Mouse (Mus musculus) kidney, postnatal 36 days (tissue): Measurements from ENCODE around the gene Tcf19.
"Not testable (repeated sequence)": the region's sequence is repeated elsewhere in the genome, so short reads cannot be mapped to it uniquely, and the experiment has no call there.

Experiments used
- DNase-seq, 2 experiments: peaks; one replicate each; pipeline ENCODE4 v3.0.0; 2021 to 2022; ENCODE audit warnings: mixed read lengths in 2 of 2

Gene Tcf19

GRCm38 (mm10) chr17:35532360-35532759 lies 15.7 kb upstream of the Tcf19 start:
- DNase-seq, result no peak

GRCm38 (mm10) chr17:35526644-35527043 lies 10.0 kb upstream of the Tcf19 start:
- DNase-seq, result no peak

DNA sequence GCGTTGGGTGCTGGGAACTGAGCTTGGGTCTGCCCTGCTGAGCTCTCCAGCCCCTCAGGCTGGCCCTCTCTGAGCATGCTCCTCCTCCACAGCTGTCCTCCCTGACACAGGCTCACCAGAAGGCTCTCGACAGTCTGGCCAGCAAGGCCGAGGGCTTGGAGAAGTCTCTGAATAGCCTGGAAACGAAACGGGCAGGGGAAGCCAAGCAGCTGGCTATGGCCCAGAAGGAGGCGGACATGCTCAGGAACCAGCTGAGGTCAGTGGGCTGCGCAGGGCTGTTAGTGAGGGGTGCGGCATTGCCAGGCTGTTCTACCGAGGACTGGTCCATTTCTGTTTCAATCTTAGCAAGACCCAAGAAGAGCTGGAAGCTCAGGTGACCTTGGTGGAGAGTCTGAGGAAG lies 7.7 kb upstream of the Tcf19 start:
- no peak for DNase-seq

GRCm38 (mm10) chr17:35517526-35517925 lies 902 bp upstream of the Tcf19 start:
- DNase-seq, result peak in 1 of 2 experiments; percentile 12

DNA sequence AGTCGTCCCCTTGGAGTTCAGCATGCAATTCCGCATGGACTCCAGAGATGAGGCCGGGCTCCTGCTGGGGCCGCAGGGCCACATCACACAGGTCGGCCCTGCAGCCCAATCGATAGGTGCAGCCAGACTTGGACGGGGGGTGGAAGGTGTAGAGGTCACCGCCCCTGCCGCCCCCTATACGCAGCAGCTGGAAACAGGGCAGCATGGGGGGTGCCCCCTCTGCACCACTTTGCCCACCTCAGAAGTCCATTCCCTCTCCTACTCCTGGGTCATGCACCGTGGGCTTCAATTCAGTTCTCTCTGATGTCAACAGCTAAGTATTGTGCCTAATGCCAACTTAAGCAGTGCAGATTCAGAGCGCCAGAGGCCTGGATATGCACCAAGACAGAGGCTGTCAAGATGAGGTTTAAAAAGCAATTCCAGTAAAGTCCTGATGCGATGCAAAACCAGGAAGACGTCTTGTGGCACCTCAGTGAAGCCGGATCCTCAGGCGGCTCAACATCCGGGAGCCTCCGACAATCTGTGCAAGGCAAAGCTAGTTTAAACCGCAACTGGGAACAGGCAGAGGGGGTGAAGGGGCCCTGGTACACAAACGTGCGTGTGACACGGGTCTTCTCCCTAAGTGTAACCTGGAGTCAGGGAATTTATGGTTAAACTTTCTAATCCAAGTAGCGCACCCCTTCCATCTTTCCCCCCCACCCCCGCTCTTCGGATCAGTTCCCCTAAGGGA lies 548 bp downstream of the Tcf19 start:
- peak; percentile 13 to 43 for DNase-seq

- no peak for DNase-seq
Observed at GRCm38 (mm10) chr17:35514756-35515155, 1.9 kb downstream of the Tcf19 start.

DNA sequence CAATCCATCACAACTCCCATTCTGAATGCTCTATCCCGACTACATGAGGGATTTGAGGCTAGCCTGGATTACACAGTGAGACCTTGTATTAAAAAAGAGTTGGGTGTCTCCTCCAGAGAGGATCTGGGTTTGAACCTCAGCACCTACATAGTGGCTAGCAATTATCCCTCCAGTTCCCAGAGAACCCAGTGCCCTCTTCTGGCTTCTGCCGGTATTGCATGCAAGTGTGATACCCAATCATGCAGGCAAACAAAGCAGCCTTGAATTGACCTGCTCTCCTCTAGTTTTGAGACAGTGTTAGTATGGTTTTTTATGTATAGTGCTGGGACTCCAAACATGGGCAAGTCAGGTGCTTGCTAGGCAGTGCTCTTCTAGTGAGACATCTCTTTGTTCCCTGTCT lies 2.7 kb downstream of the Tcf19 start:
- DNase-seq, result peak; percentile 74 to 92

DNA sequence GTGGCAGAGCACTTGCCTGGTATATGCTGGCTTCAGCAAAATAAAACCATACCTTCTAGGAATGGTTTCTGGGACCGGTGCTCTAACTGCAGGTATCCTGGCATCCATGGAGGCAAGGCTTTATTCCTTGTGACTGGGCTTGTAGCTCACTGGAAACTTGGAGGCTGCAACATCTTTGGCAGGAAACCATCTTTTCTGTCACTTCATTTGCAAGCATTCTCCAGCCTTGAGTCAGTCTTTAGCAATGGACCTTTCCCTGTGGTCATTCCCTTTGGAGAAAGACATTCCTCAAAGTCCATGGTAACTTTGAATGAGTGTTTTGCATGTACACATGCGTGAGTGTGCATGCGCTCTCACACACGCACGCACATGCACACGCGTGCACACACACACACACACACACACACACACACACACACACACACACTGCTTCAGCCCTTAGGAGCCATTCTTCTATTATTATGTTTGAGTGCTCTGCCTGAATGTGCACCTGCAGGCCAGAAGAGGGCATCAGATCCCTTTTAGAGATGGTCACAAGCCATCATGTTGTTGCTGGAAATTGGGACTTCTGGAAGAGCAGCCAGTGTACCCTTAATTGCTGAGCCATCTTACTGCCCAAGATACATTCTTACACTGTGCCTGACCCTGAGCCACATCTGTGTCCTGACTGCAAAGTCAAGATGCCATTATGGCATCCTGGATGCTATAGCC lies 3.6 kb downstream of the Tcf19 start:
- no peak for DNase-seq

GRCm38 (mm10) chr17:35509284-35509683 lies 7.3 kb downstream of the Tcf19 start:
- peak in 1 of 2 experiments; percentile 56 for DNase-seq

DNA sequence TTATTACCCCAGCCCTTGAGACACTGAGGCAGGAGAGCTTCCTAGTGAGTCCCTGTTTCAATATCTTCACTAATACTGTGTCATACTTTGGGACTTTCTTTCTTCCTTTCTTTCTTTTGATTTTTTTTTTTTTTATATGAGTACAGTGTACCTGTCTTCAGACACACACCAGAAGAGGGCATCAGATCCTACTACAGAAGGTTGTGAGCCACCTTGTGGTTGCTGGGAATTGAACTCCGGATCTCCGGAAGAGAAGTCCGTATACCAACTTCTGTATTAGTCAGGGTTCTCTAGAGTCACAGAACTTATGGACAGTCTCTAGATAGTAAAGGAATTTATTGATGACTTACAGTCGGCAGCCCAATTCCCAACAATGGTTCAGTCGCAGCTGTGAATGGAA lies 8.3 kb downstream of the Tcf19 start:
- DNase-seq, result not testable (repeated sequence)

DNA sequence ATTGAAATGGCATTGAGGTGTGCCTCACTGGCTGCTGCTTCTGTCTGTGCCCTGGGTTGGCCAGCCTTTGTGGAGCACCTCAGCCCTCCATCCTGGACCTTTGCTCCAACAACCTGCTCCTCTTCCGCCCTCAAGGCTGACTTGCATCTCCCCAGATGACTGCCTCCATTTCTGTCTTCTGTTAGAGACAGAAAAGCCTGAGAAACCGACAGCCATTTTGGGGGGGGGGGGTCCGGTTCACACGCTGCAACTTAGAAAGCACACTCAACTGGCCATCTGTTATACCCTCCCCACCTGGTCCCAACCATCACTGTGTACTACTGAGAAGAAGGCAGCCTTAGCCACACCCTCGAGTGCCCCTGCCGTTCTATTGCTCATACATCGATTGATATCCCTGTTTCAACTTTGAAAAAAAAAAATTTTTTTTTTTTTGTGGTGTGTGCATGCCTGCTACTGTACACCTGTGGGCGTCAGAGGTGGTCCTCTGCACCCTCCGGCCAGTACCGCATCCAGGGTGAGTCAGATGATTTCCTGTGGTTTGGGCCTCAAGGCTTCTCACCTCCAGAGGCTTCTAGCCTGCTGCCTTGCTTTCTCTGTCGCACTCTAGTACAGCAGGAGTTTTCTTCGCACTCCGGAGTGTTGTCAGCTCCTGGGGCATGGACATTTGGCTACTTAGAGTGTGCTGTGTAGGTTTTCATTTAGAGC lies 8.9 kb downstream of the Tcf19 start:
- no peak for DNase-seq

DNA sequence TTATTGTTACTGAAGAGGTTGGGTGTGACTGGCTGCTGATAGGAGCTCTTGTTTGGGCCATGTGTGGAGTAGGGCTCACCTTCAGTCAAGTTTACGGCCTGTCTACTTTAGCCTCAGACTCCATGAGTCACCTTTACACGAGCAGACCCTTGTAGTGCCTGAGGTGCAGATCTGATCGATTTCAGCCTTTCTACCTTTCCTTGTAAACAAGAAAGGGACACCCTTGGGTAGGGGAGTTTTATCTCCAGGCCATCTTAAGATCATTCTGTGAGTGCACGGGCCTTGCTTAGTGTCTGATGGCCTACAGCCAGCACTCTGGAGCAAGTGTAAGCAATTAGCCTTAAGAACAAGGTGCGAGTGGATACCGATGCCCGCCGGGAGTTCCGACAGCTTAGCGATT lies 9.7 kb downstream of the Tcf19 start:
- DNase-seq, result no peak

DNA sequence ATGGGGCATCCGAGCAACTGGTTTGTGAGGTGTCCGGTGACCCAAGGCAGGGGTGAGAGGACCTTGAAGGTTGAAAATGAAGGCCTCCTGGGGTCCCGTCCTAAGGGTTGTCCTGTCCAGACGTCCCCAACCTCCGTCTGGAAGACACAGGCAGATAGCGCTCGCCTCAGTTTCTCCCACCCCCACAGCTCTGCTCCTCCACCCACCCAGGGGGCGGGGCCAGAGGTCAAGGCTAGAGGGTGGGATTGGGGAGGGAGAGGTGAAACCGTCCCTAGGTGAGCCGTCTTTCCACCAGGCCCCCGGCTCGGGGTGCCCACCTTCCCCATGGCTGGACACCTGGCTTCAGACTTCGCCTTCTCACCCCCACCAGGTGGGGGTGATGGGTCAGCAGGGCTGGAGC lies 10.8 kb downstream of the Tcf19 start, which contains the start of gene Pou5f1:
Gene Pou5f1 (plus strand): TSS at position 243 of the 400 bp plus-strand sequence.
- no peak for DNase-seq

- no peak for DNase-seq
Observed at GRCm38 (mm10) chr17:35504628-35505481, 11.8 kb downstream of the Tcf19 start.

DNA sequence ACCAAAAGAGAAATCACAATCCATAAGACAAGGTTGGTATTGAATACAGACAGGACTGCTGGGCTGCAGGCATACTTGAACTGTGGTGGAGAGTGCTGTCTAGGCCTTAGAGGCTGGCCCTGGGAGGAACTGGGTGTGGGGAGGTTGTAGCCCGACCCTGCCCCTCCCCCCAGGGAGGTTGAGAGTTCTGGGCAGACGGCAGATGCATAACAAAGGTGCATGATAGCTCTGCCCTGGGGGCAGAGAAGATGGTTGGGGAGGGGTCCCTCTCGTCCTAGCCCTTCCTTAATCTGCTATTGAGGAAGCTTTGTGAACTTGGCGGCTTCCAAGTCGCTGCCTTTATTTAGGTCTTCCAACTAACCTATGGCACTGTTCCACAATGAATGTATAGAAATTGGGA lies 12.8 kb downstream of the Tcf19 start:
- DNase-seq, result no peak

GRCm38 (mm10) chr17:35502762-35503161 lies 13.9 kb downstream of the Tcf19 start:
- no peak for DNase-seq

- DNase-seq, result no peak
Observed at GRCm38 (mm10) chr17:35502226-35502625, 14.4 kb downstream of the Tcf19 start.

DNA sequence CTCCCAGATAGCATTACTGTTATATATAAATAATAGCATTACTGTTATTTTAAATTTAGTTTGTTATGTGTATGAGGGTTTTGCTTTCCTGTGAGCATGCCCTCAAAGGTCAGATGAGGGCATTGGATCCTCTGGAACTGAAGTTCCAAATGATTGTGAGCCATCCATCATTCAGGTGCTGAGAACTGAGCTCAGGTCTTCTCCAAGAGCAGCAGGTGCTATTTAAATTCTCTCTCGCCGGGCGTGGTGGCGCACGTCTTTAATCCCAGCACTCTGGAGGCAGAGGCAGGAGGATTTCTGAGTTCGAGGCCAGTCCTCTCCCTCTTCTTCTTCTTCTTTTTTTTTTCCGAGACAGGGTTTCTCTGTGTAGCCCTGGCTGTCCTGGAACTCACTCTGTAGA lies 19.5 kb downstream of the Tcf19 start:
- DNase-seq, result no peak

DNA sequence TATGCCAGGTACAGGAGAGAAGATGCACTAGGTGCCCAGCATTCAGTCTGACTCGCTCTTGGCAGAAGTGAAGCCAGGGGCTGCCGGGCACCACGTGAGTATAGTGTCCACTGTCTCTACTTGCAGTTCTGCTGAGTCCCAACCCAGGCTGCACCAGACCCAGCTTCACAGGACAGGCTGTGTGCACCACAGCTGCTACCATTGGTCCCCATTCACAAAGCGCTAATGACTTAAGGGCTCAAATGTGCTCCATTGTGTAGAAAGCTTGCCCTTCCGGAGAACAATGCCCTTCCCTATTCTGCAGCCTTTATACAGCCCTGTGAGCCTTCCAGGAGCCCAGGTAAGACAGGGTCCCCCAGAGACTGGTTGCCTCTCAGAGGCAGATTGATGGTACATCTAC lies 26.3 kb downstream of the Tcf19 start:
- DNase-seq, result no peak

DNA sequence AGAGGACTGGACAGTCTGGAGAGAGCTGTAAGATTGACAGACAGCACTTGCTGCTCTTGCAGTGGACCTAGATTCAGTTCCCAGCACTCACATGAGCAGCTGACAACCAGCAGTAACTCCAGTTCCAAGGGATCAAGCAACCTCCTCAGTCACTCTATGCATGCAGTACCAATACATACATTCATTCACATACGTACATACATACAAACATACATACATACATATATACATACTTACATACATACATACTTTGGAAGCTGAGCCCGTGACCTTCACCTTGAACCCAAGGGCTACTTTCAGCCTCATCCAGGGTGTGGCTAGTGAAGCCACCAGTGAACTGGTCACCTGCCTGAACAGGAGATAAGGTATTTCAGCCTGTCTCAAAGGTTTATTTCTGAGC lies 28.6 kb downstream of the Tcf19 start:
- no peak for DNase-seq

GRCm38 (mm10) chr17:35486726-35487125 lies 29.9 kb downstream of the Tcf19 start:
- DNase-seq, result no peak

- peak in 1 of 2 experiments; percentile 11 for DNase-seq
Observed at GRCm38 (mm10) chr17:35485702-35486101, 30.9 kb downstream of the Tcf19 start.

DNA sequence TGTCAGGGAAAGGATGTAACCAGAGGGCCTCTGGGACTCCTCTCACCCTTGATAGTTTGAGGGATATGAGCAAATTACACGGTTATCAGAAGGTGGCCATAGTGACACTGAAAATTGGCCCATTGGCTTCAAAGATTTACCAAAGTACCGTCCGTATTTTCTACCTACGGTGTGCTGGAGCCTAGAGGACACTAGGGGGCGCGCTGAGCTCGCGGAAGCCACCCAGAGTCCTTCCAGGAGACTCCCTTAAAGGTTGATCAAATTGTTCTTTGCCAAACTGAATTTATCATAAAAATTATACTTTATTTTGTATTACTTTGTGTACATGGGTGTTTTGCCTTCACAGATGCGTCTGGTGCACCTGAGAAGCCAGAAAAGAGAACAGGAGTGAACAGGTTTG lies 32.6 kb downstream of the Tcf19 start:
- peak; percentile 42 to 82 for DNase-seq
